In genomic region chr2:162943931-162944330, GRCm38 (mm10) we compare ENCODE assay signal across 9 mouse cellular contexts. TPM values are rescaled to one million over a fixed set of nuclear protein-coding genes. Genes with fewer than 3 reads are reported as not detected.
DNase-seq lines count a peak whose midpoint lies in the region; ATAC-seq and TF ChIP-seq lines count a peak whose summit lies in the region.
"Had no signal": no experiment of that assay in that cellular context is flagged by ENCODE, and none has a peak within 500 bp of the region (broad histone marks: within the 10 kb centered on the region; RNA-seq: fewer than 3 reads in every experiment).

No protein-coding gene starts in this region.

- peak overlapping the region; percentile 85 for H3K4me2 ChIP-seq in hindbrain, embryonic 16.5 days (ENCODE audit: low read length)
- H3K4me2 ChIP-seq in midbrain, embryonic 15.5 days = peak overlapping the region; percentile 96

- intact Hi-C loops in left cerebral cortex, adult 2 months (cut with DNase I) = no loop called here
- intact Hi-C loops in left cerebral cortex, postnatal 4 days (cut with DNase I) = no loop called here

- peaks cover 15% of the 10 kb centered on the region for H3K36me3 ChIP-seq in hindbrain, embryonic 16.5 days (ENCODE audit: control insufficient read depth, insufficient read depth, low read length)
- peaks cover 19% of the 10 kb centered on the region for H3K36me3 ChIP-seq in midbrain, embryonic 15.5 days (replicated peaks)

- H3K27me3 ChIP-seq in hindbrain, embryonic 16.5 days (replicated peaks; ENCODE audit: control insufficient read depth, insufficient read depth, low read length) = no peaks in the 10 kb centered on the region; the same call in 1 of the 2 replicates
- H3K27me3 ChIP-seq in midbrain, embryonic 15.5 days (replicated peaks) = peaks cover 8% of the 10 kb centered on the region; the same call in 1 of the 2 replicates

- H3K27ac ChIP-seq in left cerebral cortex, adult 2 months = no peak overlapping the region
- 0 out of 2 replicates have a peak overlapping the region, but pooled peaks have one; percentile 79 for H3K27ac ChIP-seq in cortical plate, adult 2 months (ENCODE audit: insufficient read depth, low read length)
- H3K27ac ChIP-seq in hindbrain, embryonic 16.5 days (ENCODE audit: low read depth, low read length) = peak overlapping the region; percentile 82
- H3K27ac ChIP-seq in midbrain, embryonic 15.5 days = no peak overlapping the region

- 0 out of 2 replicates have a peak, but pooled peaks cover 1% of the 10 kb centered on the region for H3K4me1 ChIP-seq in cortical plate, adult 2 months (ENCODE audit: control insufficient read depth, insufficient read depth, low read length)
- H3K4me1 ChIP-seq in hindbrain, embryonic 16.5 days (ENCODE audit: control insufficient read depth, insufficient read depth, low read depth, low read length) = peaks cover 10% of the 10 kb centered on the region
- peaks cover 12% of the 10 kb centered on the region for H3K4me1 ChIP-seq in midbrain, embryonic 15.5 days

- no peak for ATAC-seq in hindbrain, embryonic 16.5 days
- peak; percentile 34; the same call in 1 of the 2 replicates for ATAC-seq in midbrain, embryonic 15.5 days (replicated peaks)

- peak overlapping the region; percentile 84 for H3K9ac ChIP-seq in hindbrain, embryonic 16.5 days (ENCODE audit: low read depth, low read length)
- H3K9ac ChIP-seq in midbrain, embryonic 15.5 days = peak overlapping the region; percentile 81; the same call in 1 of the 2 replicates

- no peak for TF ChIP-seq CTCF in left cerebral cortex, adult 2 months (IDR thresholded peaks at IDR 0.05)
- TF ChIP-seq CTCF in cortical plate, adult 2 months (IDR thresholded peaks at IDR 0.05; ENCODE audit: extremely low read depth, insufficient read depth, low read length) = no peak

- no peaks in the 10 kb centered on the region for H3K9me3 ChIP-seq in hindbrain, embryonic 16.5 days (ENCODE audit: control insufficient read depth, low read length)
- no peaks in the 10 kb centered on the region for H3K9me3 ChIP-seq in midbrain, embryonic 15.5 days

- 3% methylated on average over 11 of the region's 11 CpGs for WGBS in hindbrain, embryonic 16.5 days
- WGBS in midbrain, embryonic 15.5 days = 7% methylated on average over 11 of the region's 11 CpGs

- H3K4me3 ChIP-seq in left cerebral cortex, adult 2 months = peak overlapping the region; percentile 76
- H3K4me3 ChIP-seq in cortical plate, adult 2 months (ENCODE audit: insufficient read depth, low read length) = peak overlapping the region; percentile 78
- H3K4me3 ChIP-seq in hindbrain, embryonic 16.5 days (ENCODE audit: low read length) = peak overlapping the region; percentile 76
- peak overlapping the region; percentile 79 for H3K4me3 ChIP-seq in midbrain, embryonic 15.5 days

- no peak for TF ChIP-seq POLR2A in cortical plate, adult 2 months (IDR thresholded peaks at IDR 0.05; ENCODE audit: extremely low read depth, insufficient read depth, low read length)

- DNase-seq in left cerebral cortex, adult 2 months (ENCODE audit: extremely low spot score in 1 of 2, low spot score in 2 of 2) = no peak
- DNase-seq in left cerebral cortex, postnatal 4 days = no peak
- no peak for DNase-seq in spleen, postnatal 36 days (ENCODE audit: low spot score in 2 of 2)
- no peak for DNase-seq in spleen, adult 12 weeks (ENCODE audit: low spot score)
- DNase-seq in ovary, postnatal 36 days (ENCODE audit: low spot score) = no peak
- DNase-seq: gastrocnemius, postnatal 36 days had no signal

RNA-seq across cellular contexts. Expression of gene L3mbtl1, which starts 0.7 kb away (rescaled TPM):
- 10 to 100 TPM; 19.3 to 22.2 TPM for total RNA-seq in left cerebral cortex, adult 2 months (2021)
- 10 to 100 TPM; 26.4 to 31.4 TPM for total RNA-seq in left cerebral cortex, postnatal 4 days (2021)
- polyA plus RNA-seq in cortical plate, adult 2 months (2012; rRNA removed) = 17.5 and 19.4 TPM in 2 replicates
- polyA plus RNA-seq in hindbrain, embryonic 16.5 days (2015; fragmentation: Nextera tagmentation; extraction: Ambion mirVana) = 5.8 and 7.2 TPM in 2 replicates
- polyA plus RNA-seq in midbrain, embryonic 15.5 days (2015; fragmentation: Nextera tagmentation; extraction: Ambion mirVana) = 3.9 and 4.4 TPM in 2 replicates
- total RNA-seq: gastrocnemius, postnatal 36 days had no signal

RNA-seq across cellular contexts. Expression of gene Srsf6, which starts 12.6 kb away (rescaled TPM):
- 100 to 1,000 TPM in 1 of 2 experiments, 10 to 100 TPM in 1; 99.3 to 109 TPM for total RNA-seq in left cerebral cortex, adult 2 months (2021)
- 100 to 1,000 TPM; 154 to 158 TPM for total RNA-seq in left cerebral cortex, postnatal 4 days (2021)
- polyA plus RNA-seq in cortical plate, adult 2 months (2012; rRNA removed) = 129 and 140 TPM in 2 replicates
- 112 and 121 TPM in 2 replicates for polyA plus RNA-seq in hindbrain, embryonic 16.5 days (2015; fragmentation: Nextera tagmentation; extraction: Ambion mirVana)
- polyA plus RNA-seq in midbrain, embryonic 15.5 days (2015; fragmentation: Nextera tagmentation; extraction: Ambion mirVana) = 141 and 142 TPM in 2 replicates

RNA-seq across cellular contexts. Expression of gene Sgk2, which starts 43.2 kb away (rescaled TPM):
- under 1 TPM; 0.26 to 0.66 TPM for total RNA-seq in left cerebral cortex, adult 2 months (2021)
- not detected for total RNA-seq in left cerebral cortex, postnatal 4 days (2021)
- polyA plus RNA-seq in cortical plate, adult 2 months (2012; rRNA removed) = 2.4 and 2.8 TPM in 2 replicates
- polyA plus RNA-seq in hindbrain, embryonic 16.5 days (2015; fragmentation: Nextera tagmentation; extraction: Ambion mirVana) = 0.25 and 0.40 TPM in 2 replicates
- 0.10 TPM in 1 of 2 replicates, not detected in the other for polyA plus RNA-seq in midbrain, embryonic 15.5 days (2015; fragmentation: Nextera tagmentation; extraction: Ambion mirVana)
- total RNA-seq: gastrocnemius, postnatal 36 days had no signal

Comparison
In these comparisons a context has a peak if more than half of its experiments do, and no peak if none do; other contexts are left out.
1. H3K27ac ChIP-seq: peak in cortical plate, adult 2 months (single experiment) and hindbrain, embryonic 16.5 days (single experiment); none in left cerebral cortex, adult 2 months (single experiment) and midbrain, embryonic 15.5 days (single experiment).
2. Peak in every context shown above with its lines, with median percentiles within 50 percentile points of each other: H3K4me3 ChIP-seq.